Mouse (Mus musculus) midbrain, embryonic 11.5 days (tissue): Measurements from ENCODE around the gene Erbb2. TPM values are rescaled to one million over a fixed set of nuclear protein-coding genes. Genes with fewer than 3 reads are reported as not detected.

Experiments
- ATAC-seq: fragments of 200-750 bp; cut with Nextera tagmentation; 2 replicates; pipeline ENCODE4 v1.8.0; 2017; ENCODE audit warnings: moderate TSS enrichment, moderate library complexity; ENCODE audit not compliant: low FRiP score
- DNase-seq: peaks from one replicate; pipeline ENCODE4 v3.0.0; 2015; ENCODE audit warnings: low spot score; ENCODE audit errors: missing footprints
- H3K27ac ChIP-seq: fragments of 300-500 bp; sonication (generic); 2 replicates; pipeline ENCODE4 v1.5.1; 2014; ENCODE audit warnings: low read depth, low read length
- H3K27me3 ChIP-seq: fragments of 300-500 bp; sonication (generic); 2 replicates; pipeline ENCODE4 v1.6.1; 2014; ENCODE audit warnings: mild to moderate bottlenecking, low read length, moderate library complexity, mixed read lengths; ENCODE audit not compliant: control insufficient read depth, insufficient read depth
- H3K36me3 ChIP-seq: fragments of 300-500 bp; sonication (generic); 2 replicates; pipeline ENCODE4 v1.6.1; 2014; ENCODE audit warnings: mild to moderate bottlenecking, low read length, moderate library complexity, mixed read lengths; ENCODE audit not compliant: control insufficient read depth, insufficient read depth
- H3K4me1 ChIP-seq: fragments of 300-500 bp; sonication (generic); 2 replicates; pipeline ENCODE4 v1.6.1; 2014; ENCODE audit warnings: low read length; ENCODE audit not compliant: control insufficient read depth, insufficient read depth
- H3K4me2 ChIP-seq: fragments of 300-500 bp; sonication (generic); 2 replicates; pipeline ENCODE4 v1.6.1; 2014; ENCODE audit warnings: mild to moderate bottlenecking, moderate library complexity
- H3K4me3 ChIP-seq: fragments of 300-500 bp; sonication (generic); 2 replicates; pipeline ENCODE4 v1.5.1; 2014; ENCODE audit warnings: low read depth, low read length
- H3K9ac ChIP-seq: fragments of 300-500 bp; sonication (generic); 2 replicates; pipeline ENCODE4 v1.6.1; 2014; ENCODE audit warnings: low read length
- H3K9me3 ChIP-seq: fragments of 300-500 bp; sonication (generic); 2 replicates; pipeline ENCODE4 v1.6.1; 2016; ENCODE audit warnings: low read length; ENCODE audit not compliant: control insufficient read depth
- WGBS: fragments of 180-500 bp; shearing (Covaris S2); extraction: QIAGEN DNeasy Blood & Tissue Kit; methylation state at CpG from one replicate; pipeline ENCODE4 v1.1.7; 2014; 5-methylcytosine and 5-hydroxymethylcytosine counted together
- polyA plus RNA-seq: library from polyadenylated mRNA; unstranded; fragments of >200 nt; fragmentation: Nextera tagmentation; extraction: Ambion mirVana; gene quantifications from 2 replicates; pipeline ENCODE4 v1.2.1, GENCODE M21; 2014

The Erbb2 gene
- polyA plus RNA-seq, 1 experiment from 2014 or later = 14.8 TPM

DNA sequence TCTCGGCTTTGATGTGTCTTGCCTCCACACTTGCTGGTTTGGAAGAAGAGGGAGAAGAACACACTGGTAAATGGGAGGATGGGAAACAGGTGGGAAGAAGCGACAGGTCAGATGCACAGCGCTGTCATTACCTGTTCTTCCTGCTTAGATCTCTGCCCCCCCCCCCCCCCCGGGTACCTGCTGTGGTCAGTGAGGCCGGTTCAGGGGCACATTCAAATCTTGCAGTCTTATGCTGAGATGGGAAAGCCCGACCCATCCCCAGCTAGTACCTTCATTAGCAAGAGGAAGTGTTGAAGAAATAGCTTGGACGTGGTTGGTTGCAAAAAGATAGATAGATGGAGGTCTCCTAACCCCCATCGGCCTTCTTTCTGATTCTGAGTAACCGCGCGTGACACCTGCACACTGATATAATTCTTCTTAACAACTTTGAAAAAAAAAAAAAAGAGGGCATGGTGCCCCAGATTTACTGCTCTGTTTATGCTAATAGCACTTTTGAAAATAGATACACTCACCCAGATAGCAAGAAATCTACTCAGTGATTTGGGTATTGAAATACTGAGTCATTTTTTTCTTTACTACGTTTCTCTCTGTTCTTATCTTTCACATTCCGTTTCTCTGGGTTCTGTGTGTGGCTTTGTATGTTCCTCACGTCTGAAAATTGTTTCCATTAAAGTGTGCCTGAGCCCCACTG, 64.9 kb downstream of the Erbb2 start:
- no peaks in the 10 kb centered on the region for H3K9me3 ChIP-seq
- H3K9ac ChIP-seq = no peak overlapping the region
- no peak overlapping the region for H3K4me2 ChIP-seq
- no peak overlapping the region for H3K4me3 ChIP-seq
- H3K36me3 ChIP-seq = no peaks in the 10 kb centered on the region
- ATAC-seq (no peak), DNase-seq (peak; percentile 53)
- 0 out of 2 replicates have a peak, but pooled peaks cover 3% of the 10 kb centered on the region for H3K4me1 ChIP-seq
- H3K27ac ChIP-seq = no peak overlapping the region
- H3K27me3 ChIP-seq = no peaks in the 10 kb centered on the region
- 73% methylated on average over 14 of the region's 14 CpGs for WGBS

- no peaks in the 10 kb centered on the region for H3K9me3 ChIP-seq
- H3K4me3 ChIP-seq = no peak overlapping the region
- H3K27ac ChIP-seq = no peak overlapping the region
- H3K4me1 ChIP-seq = no peaks in the 10 kb centered on the region
- ATAC-seq (no peak), DNase-seq (peak; percentile 78)
- no peaks in the 10 kb centered on the region for H3K36me3 ChIP-seq
- no peak overlapping the region for H3K4me2 ChIP-seq
- no peak overlapping the region for H3K9ac ChIP-seq
- 86% methylated on average over 13 of the region's 13 CpGs for WGBS
- H3K27me3 ChIP-seq = no peaks in the 10 kb centered on the region
These were observed 67.0 kb downstream of the Erbb2 start for GRCm38 (mm10) chr11:98479026-98479939.

GRCm38 (mm10) chr11:98479940-98480497, 67.7 kb downstream of the Erbb2 start:
- no peaks in the 10 kb centered on the region for H3K4me1 ChIP-seq
- H3K27me3 ChIP-seq = no peaks in the 10 kb centered on the region
- 94% methylated on average over 12 of the region's 12 CpGs for WGBS
- ATAC-seq = no peak
- no peak overlapping the region for H3K4me2 ChIP-seq
- H3K4me3 ChIP-seq = no peak overlapping the region
- H3K9me3 ChIP-seq = no peaks in the 10 kb centered on the region
- H3K9ac ChIP-seq = no peak overlapping the region
- no peak for DNase-seq
- no peaks in the 10 kb centered on the region for H3K36me3 ChIP-seq
- H3K27ac ChIP-seq = no peak overlapping the region

GRCm38 (mm10) chr11:98481231-98481630, 69.0 kb downstream of the Erbb2 start:
- WGBS = 78% methylated on average over 6 of the region's 6 CpGs

DNA sequence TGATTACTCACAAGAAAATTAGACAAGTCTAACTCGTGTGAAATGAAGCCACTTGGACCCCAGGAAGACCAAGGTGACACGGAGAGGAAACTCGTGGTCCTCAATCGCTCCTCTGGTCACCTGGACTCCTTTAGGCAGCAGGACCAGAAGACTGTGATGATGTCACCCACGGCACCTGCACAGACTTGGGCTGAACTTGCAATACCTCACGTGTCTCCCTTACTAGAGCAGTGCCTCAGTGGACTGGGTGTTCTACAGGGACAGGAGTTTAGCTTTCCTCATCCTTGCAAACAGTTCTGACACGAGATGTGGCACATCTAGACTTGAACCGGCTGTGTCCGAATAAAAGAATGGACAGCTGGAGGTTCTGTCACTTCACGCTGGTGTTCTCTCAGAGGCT, 69.8 kb downstream of the Erbb2 start:
- Histone ChIP-seq H3K36me3 (no peaks in the 10 kb centered on the region), H3K9me3 (no peaks in the 10 kb centered on the region), H3K4me1 (no peaks in the 10 kb centered on the region), H3K27me3 (no peaks in the 10 kb centered on the region), H3K4me2 (no peak overlapping the region), H3K9ac (no peak overlapping the region), H3K27ac (no peak overlapping the region), H3K4me3 (no peak overlapping the region)
- DNase-seq (no peak), ATAC-seq (no peak)
- 84% methylated on average over 10 of the region's 10 CpGs for WGBS

More at GRCm38 (mm10) chr11:98481231-98481630, 69.0 kb downstream of the Erbb2 start:
- Histone ChIP-seq H3K4me2 (no peak overlapping the region), H3K27me3 (no peaks in the 10 kb centered on the region), H3K9me3 (no peaks in the 10 kb centered on the region), H3K4me3 (no peak overlapping the region), H3K27ac (no peak overlapping the region), H3K4me1 (no peaks in the 10 kb centered on the region), H3K9ac (no peak overlapping the region), H3K36me3 (no peaks in the 10 kb centered on the region)
- no peak for DNase-seq
- no peak for ATAC-seq

DNA sequence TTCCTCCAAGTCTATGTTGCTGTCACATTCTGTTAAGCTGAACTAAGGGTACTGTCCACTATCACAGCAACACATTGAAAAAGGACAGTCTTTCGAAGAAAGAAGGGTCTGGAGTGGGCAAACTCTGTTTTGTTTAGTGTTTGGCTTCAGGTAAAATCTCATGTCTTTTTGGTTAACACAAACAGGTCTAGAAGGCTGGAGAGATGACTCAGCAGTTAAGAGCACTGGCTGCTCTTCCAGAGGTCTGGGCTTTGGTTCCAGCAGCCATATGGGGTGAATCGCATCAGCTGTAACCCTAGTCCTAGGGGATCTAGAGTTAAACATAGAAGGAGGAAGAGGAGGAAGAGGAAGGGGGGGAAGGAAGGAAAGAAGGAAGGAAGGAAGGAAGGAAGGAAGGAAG, 73.5 kb downstream of the Erbb2 start:
- 84% methylated on average over 2 of the region's 2 CpGs for WGBS
- H3K4me2 ChIP-seq = no peak overlapping the region
- H3K27me3 ChIP-seq = no peaks in the 10 kb centered on the region
- H3K4me1 ChIP-seq = no peaks in the 10 kb centered on the region
- no peaks in the 10 kb centered on the region for H3K9me3 ChIP-seq
- DNase-seq (no peak), ATAC-seq (no peak)
- no peak overlapping the region for H3K9ac ChIP-seq
- H3K27ac ChIP-seq = no peak overlapping the region
- H3K36me3 ChIP-seq = no peaks in the 10 kb centered on the region
- H3K4me3 ChIP-seq = no peak overlapping the region

Other genes starting within 250 kb of the Erbb2 start
- gene Med1, start 219.2 kb upstream of the Erbb2 start, polyA plus RNA-seq = 78.4 and 80.5 TPM in 2 replicates
- 11.1 and 12.1 TPM in 2 replicates for gene Cdk12, start 209.4 kb upstream of the Erbb2 start, polyA plus RNA-seq
- gene Neurod2, start 82.8 kb upstream of the Erbb2 start, polyA plus RNA-seq = 0.15 and 0.17 TPM in 2 replicates
- 0.78 and 0.91 TPM in 2 replicates for gene Ppp1r1b, start 64.1 kb upstream of the Erbb2 start, polyA plus RNA-seq
- 39.7 and 41.5 TPM in 2 replicates for gene Stard3, start 54.1 kb upstream of the Erbb2 start, polyA plus RNA-seq
- not detected in 2 replicates for gene Tcap, start 28.7 kb upstream of the Erbb2 start, polyA plus RNA-seq
- gene Pnmt, start 26.0 kb upstream of the Erbb2 start, polyA plus RNA-seq = not detected in 2 replicates
- gene Pgap3, start 12.0 kb upstream of the Erbb2 start, polyA plus RNA-seq = 5.6 and 5.7 TPM in 2 replicates
- 145 and 158 TPM in 2 replicates for gene Mien1, start 26.5 kb downstream of the Erbb2 start, polyA plus RNA-seq
- 0.60 and 1.0 TPM in 2 replicates for gene Grb7, start 33.9 kb downstream of the Erbb2 start, polyA plus RNA-seq
- gene Ikzf3, start 133.6 kb downstream of the Erbb2 start, polyA plus RNA-seq = 0.07 and 0.18 TPM in 2 replicates
- gene Zpbp2, start 138.6 kb downstream of the Erbb2 start, polyA plus RNA-seq = 0.23 and 0.26 TPM in 2 replicates
- gene Ormdl3, start 174.9 kb downstream of the Erbb2 start, polyA plus RNA-seq = 9.7 and 12.0 TPM in 2 replicates
- gene Lrrc3c, start 185.8 kb downstream of the Erbb2 start, polyA plus RNA-seq = not detected in 2 replicates
- 1.3 and 1.4 TPM in 2 replicates for gene Gm12355, start 213.2 kb downstream of the Erbb2 start, polyA plus RNA-seq
- gene Gsdma3, start 213.9 kb downstream of the Erbb2 start, polyA plus RNA-seq = not detected in 2 replicates
- gene Gsdma2, start 234.3 kb downstream of the Erbb2 start, polyA plus RNA-seq = not detected in 2 replicates